Mouse (Mus musculus): ENCODE data around the gene Tnik. TPM values are rescaled to one million over a fixed set of nuclear protein-coding genes. Genes with fewer than 3 reads are reported as not detected.

The Tnik gene
- polyA plus RNA-seq, 1 experiment from 2014 or later, result 114 TPM

DNA sequence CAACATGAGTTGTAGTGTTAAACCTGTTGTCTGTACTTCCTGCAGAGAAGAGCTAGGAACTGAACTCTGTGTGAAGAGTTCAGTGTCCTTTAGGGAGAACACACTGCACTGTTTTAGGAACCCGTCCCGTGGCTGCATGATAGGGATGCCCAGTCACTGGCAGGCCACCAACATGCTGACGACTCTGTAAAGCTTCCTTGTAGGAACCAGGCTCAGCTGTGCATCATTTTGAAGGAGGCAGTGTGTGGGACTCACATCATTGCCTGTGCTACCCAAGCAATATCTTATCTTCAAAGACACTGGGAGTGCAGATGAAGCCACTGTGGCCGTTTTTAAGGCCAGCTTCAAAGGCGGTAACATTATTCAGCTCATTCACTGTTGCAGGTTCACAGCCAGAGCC is 106.7 kb downstream of the Tnik start:
- H3K27ac ChIP-seq (replicated peaks; ENCODE audit: low read depth, low read length), result no peak overlapping the region
- H3K4me2 ChIP-seq (ENCODE audit: low read length), result no peak overlapping the region
- H3K9ac ChIP-seq (replicated peaks; ENCODE audit: low read length), result no peak overlapping the region
- no peak for ATAC-seq (ENCODE audit: low FRiP score, low TSS enrichment)
- no peaks in the 10 kb centered on the region for H3K9me3 ChIP-seq (ENCODE audit: control insufficient read depth, low read length)
- WGBS, result 79% methylated on average over 5 of the region's 5 CpGs
- H3K4me3 ChIP-seq (replicated peaks; ENCODE audit: low read depth, low read length), result no peak overlapping the region
- no peak for DNase-seq
- no peaks in the 10 kb centered on the region for H3K4me1 ChIP-seq (ENCODE audit: control insufficient read depth, insufficient read depth, low read length)
- no peaks in the 10 kb centered on the region for H3K36me3 ChIP-seq (ENCODE audit: control insufficient read depth, insufficient read depth, low read length)
- no peaks in the 10 kb centered on the region for H3K27me3 ChIP-seq (ENCODE audit: control insufficient read depth, insufficient read depth, low read length)

DNA sequence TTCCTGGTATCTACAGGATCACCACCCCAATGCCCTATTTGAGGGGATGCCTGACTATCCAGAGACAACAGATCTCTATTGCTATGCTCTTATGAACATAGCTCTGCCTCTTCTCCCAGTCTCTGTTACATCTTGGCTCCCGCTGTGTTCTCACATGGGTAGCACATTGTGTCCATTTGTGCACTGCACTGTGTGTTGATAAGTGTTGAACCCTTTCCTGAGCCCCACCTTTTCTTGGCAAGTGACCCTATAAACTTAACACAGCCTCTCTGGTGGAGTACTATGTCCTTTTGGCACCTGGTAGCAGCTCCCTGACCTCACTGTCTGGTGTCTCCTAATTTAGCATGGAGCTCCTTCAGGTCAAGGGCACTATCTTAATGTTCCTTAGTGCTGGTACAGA is 108.6 kb downstream of the Tnik start:
- no peaks in the 10 kb centered on the region for H3K4me1 ChIP-seq (ENCODE audit: control insufficient read depth, insufficient read depth, low read length)
- no peak overlapping the region for H3K4me2 ChIP-seq (ENCODE audit: low read length)
- H3K27me3 ChIP-seq (ENCODE audit: control insufficient read depth, insufficient read depth, low read length), result no peaks in the 10 kb centered on the region
- H3K9ac ChIP-seq (replicated peaks; ENCODE audit: low read length), result no peak overlapping the region
- DNase-seq, result no peak
- no peak overlapping the region for H3K4me3 ChIP-seq (replicated peaks; ENCODE audit: low read depth, low read length)
- 95% methylated on average over 1 of the region's 1 CpGs for WGBS
- H3K36me3 ChIP-seq (ENCODE audit: control insufficient read depth, insufficient read depth, low read length), result no peaks in the 10 kb centered on the region
- H3K9me3 ChIP-seq (ENCODE audit: control insufficient read depth, low read length), result no peaks in the 10 kb centered on the region
- ATAC-seq (ENCODE audit: low FRiP score, low TSS enrichment), result no peak
- H3K27ac ChIP-seq (replicated peaks; ENCODE audit: low read depth, low read length), result no peak overlapping the region

DNA sequence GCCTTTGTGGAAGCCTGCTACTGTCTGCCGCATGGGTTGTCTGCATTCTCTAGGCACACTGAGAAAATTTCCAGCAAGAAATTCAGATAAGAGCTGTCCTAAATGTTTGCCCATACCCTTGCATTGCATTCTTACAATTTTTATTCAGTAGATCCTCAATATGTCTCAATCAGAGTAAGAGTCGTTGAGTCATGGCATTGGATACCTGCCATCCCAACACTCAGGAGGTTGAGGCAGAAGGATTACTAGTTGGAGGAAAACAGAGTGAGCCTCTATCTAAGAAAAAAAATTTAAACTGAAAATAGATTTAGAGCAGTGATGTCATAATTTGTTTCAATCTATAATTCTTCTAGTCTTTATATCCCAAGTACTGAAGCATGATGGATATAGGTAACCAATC is 109.4 kb downstream of the Tnik start:
- Histone ChIP-seq H3K27me3 (ENCODE audit: control insufficient read depth, insufficient read depth, low read length) (no peaks in the 10 kb centered on the region), H3K36me3 (ENCODE audit: control insufficient read depth, insufficient read depth, low read length) (no peaks in the 10 kb centered on the region), H3K9me3 (ENCODE audit: control insufficient read depth, low read length) (no peaks in the 10 kb centered on the region), H3K4me3 (replicated peaks; ENCODE audit: low read depth, low read length) (no peak overlapping the region), H3K27ac (replicated peaks; ENCODE audit: low read depth, low read length) (no peak overlapping the region), H3K4me1 (ENCODE audit: control insufficient read depth, insufficient read depth, low read length) (no peaks in the 10 kb centered on the region), H3K9ac (replicated peaks; ENCODE audit: low read length) (no peak overlapping the region), H3K4me2 (ENCODE audit: low read length) (no peak overlapping the region)
- ATAC-seq (ENCODE audit: low FRiP score, low TSS enrichment) (no peak), DNase-seq (no peak)
- 92% methylated on average over 2 of the region's 2 CpGs for WGBS

DNA sequence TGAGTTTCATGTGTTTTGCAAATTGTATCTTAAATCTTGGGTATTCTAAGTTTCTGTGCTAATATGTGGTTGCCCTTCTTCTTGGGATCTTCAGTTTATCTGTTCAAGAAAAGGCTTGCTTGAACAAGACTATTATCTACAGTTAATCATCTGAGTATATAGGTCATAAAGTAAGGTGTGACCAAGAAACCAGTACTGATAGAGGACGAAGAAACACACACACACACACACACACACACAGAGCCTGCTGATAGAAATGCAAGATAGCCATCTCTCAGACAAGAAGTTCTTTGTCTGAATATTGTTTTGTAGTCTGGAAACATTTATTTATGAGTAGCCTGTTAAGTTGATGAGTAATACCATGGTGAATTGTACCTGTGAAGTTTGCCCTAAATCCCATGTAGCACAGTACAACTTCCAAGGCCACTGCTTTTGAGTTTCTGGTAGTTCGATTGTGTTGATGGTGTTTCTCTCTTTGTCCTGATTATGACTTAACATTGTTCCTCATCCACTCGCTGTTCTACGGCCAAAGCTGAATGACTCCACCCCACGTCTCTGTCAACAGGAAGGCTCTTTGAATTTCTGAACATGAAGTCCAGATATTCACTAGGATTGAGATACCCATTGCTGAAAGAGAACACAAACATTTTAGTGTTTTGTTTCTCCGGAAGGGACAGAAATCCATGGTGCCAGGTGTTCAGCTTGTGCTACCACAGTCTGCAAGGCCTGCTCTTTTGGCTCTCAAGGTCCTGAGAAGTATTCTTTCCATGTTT is 111.9 kb downstream of the Tnik start:
- H3K4me3 ChIP-seq (replicated peaks; ENCODE audit: low read depth, low read length), result no peak overlapping the region
- no peaks in the 10 kb centered on the region for H3K4me1 ChIP-seq (ENCODE audit: control insufficient read depth, insufficient read depth, low read length)
- no peaks in the 10 kb centered on the region for H3K27me3 ChIP-seq (ENCODE audit: control insufficient read depth, insufficient read depth, low read length)
- H3K9ac ChIP-seq (replicated peaks; ENCODE audit: low read length), result no peak overlapping the region
- no peaks in the 10 kb centered on the region for H3K9me3 ChIP-seq (ENCODE audit: control insufficient read depth, low read length)
- ATAC-seq (ENCODE audit: low FRiP score, low TSS enrichment) (no peak), DNase-seq (no peak)
- H3K36me3 ChIP-seq (ENCODE audit: control insufficient read depth, insufficient read depth, low read length), result no peaks in the 10 kb centered on the region
- 94% methylated on average over 6 of the region's 6 CpGs for WGBS
- H3K4me2 ChIP-seq (ENCODE audit: low read length), result no peak overlapping the region
- no peak overlapping the region for H3K27ac ChIP-seq (replicated peaks; ENCODE audit: low read depth, low read length)

DNA sequence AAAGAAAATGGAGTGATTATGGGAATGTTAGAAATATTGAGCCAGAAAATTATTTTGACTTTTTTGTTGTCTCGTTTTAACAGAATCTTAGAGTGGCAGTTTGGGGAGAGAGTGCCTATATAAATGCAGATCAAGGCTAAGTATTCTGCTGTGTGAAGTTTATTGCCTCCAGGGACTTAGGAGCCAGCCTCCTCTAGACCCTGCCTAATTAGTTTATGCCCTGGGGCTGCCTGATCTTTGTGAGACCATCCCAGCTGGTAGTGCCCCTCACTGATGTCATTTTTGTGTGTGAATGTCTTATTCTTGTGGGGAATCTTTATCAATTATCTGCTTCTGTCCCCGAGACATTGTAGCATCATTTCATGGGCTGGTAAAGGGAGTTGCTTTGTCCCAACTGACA is 117.2 kb downstream of the Tnik start:
- H3K36me3 ChIP-seq (ENCODE audit: control insufficient read depth, insufficient read depth, low read length), result no peaks in the 10 kb centered on the region
- DNase-seq (peak; percentile 81), ATAC-seq (ENCODE audit: low FRiP score, low TSS enrichment) (peak; percentile 64; the same call in 1 of the 2 replicates)
- no peak overlapping the region for H3K9ac ChIP-seq (replicated peaks; ENCODE audit: low read length)
- H3K4me1 ChIP-seq (ENCODE audit: control insufficient read depth, insufficient read depth, low read length), result peaks cover 30% of the 10 kb centered on the region
- no peak overlapping the region for H3K4me3 ChIP-seq (replicated peaks; ENCODE audit: low read depth, low read length)
- no peak overlapping the region for H3K27ac ChIP-seq (replicated peaks; ENCODE audit: low read depth, low read length)
- no peaks in the 10 kb centered on the region for H3K9me3 ChIP-seq (ENCODE audit: control insufficient read depth, low read length)
- H3K4me2 ChIP-seq (ENCODE audit: low read length), result no peak overlapping the region
- WGBS, result 19% methylated on average over 2 of the region's 2 CpGs
- no peaks in the 10 kb centered on the region for H3K27me3 ChIP-seq (ENCODE audit: control insufficient read depth, insufficient read depth, low read length)

DNA sequence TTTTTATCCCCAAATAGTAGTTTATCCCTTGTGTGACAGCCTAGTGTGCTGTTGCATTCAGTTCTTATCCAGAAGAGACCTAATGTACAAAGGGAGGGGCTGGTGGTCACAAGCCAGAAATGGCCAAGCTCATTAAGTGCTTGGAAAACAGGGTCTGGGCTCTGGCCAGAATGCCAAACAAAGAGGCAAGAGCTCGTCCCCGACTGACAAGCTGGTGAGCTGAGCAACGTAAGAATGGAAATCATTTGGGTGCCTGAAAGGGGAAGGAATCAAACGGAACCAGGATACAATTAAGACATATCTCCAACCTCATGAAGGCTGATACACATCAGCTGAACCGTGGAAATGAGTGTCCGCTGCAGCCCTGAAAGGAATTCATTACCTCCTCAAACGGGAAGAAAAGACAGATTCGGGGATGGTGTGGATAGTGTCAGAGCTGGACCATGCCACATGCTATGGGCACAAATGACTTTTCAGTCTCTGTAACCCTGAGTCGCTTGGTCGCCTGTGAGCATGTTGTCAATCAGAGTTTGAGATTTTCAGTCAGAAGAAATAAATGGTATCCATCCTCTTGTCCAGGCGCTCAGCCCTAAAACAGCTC is 120.6 kb downstream of the Tnik start:
- DNase-seq (peak; percentile 61), ATAC-seq (ENCODE audit: low FRiP score, low TSS enrichment) (peak; percentile 51; the same call in 1 of the 2 replicates)
- H3K27me3 ChIP-seq (ENCODE audit: control insufficient read depth, insufficient read depth, low read length), result no peaks in the 10 kb centered on the region
- H3K36me3 ChIP-seq (ENCODE audit: control insufficient read depth, insufficient read depth, low read length), result no peaks in the 10 kb centered on the region
- WGBS, result 27% methylated on average over 11 of the region's 11 CpGs
- peak overlapping the region; percentile 6; the same call in 1 of the 2 replicates for H3K27ac ChIP-seq (replicated peaks; ENCODE audit: low read depth, low read length)
- H3K4me3 ChIP-seq (replicated peaks; ENCODE audit: low read depth, low read length), result no peak overlapping the region
- no peak overlapping the region; the same call in 1 of the 2 replicates for H3K4me2 ChIP-seq (ENCODE audit: low read length)
- H3K4me1 ChIP-seq (ENCODE audit: control insufficient read depth, insufficient read depth, low read length), result peaks cover 31% of the 10 kb centered on the region
- no peaks in the 10 kb centered on the region for H3K9me3 ChIP-seq (ENCODE audit: control insufficient read depth, low read length)
- H3K9ac ChIP-seq (replicated peaks; ENCODE audit: low read length), result no peak overlapping the region

DNA sequence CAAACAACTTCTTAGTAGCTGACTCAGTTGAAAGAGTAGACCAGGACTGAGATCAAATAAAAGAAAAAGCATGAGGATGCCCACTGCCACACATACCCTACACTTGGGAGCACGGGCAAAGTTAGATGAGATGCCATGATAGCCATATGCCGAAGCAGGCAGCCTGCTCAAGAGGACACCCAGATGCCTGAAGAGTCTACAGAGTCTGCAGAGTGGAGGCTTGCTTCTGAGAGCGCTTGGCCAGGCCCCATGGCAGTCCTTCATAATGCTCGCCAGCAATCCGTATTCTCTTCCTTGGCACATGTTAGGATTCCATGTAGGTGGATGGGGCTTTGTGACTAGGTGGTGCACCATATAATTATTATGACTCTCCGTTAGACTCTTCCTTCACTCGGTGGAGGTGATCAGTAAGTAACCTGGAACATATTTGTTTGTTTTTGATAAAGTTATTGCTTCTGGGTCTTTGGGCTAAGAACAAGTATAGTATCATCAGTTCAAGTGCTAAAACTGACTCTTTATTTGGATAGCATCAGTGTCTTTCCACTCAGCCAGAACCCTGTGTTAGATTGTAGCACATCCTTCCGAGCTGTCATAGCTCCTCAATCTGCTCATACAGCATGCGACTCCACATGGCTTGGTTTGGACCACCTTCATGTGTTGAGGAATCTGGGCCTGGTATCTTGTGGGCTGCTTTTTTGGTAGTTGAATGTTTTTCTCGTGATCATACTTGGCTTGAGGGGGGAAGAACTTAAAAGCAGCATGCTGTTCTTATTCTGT is 122.4 kb downstream of the Tnik start:
- no peak overlapping the region; the same call in 1 of the 2 replicates for H3K27ac ChIP-seq (replicated peaks; ENCODE audit: low read depth, low read length)
- ATAC-seq (ENCODE audit: low FRiP score, low TSS enrichment) (no peak), DNase-seq (no peak)
- H3K9me3 ChIP-seq (ENCODE audit: control insufficient read depth, low read length), result no peaks in the 10 kb centered on the region
- H3K9ac ChIP-seq (replicated peaks; ENCODE audit: low read length), result no peak overlapping the region
- no peak overlapping the region for H3K4me3 ChIP-seq (replicated peaks; ENCODE audit: low read depth, low read length)
- no peak overlapping the region for H3K4me2 ChIP-seq (ENCODE audit: low read length)
- no peaks in the 10 kb centered on the region for H3K27me3 ChIP-seq (ENCODE audit: control insufficient read depth, insufficient read depth, low read length)
- 94% methylated on average over 10 of the region's 10 CpGs for WGBS
- no peaks in the 10 kb centered on the region for H3K36me3 ChIP-seq (ENCODE audit: control insufficient read depth, insufficient read depth, low read length)
- peaks cover 31% of the 10 kb centered on the region for H3K4me1 ChIP-seq (ENCODE audit: control insufficient read depth, insufficient read depth, low read length)

DNA sequence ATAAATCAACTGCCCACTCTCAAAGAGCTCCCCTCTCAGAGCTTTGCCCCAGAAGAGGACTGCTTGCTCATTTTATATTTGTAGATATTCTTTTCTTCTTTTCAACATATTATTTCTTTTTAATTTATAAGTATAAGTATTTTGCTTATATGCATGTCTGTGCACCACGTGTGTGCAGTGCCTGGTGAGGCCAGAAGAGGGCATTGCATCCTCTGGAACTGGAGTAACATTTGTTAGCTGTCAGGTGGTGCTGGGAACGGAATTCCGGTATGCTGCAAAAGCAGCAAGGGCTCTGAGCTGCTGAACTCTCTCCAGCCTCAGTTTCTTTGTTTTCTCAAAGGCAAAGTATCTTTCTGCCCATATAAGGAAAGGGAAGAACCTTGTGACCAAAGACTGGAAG is 125.5 kb downstream of the Tnik start:
- no peak overlapping the region for H3K4me2 ChIP-seq (ENCODE audit: low read length)
- H3K27ac ChIP-seq (replicated peaks; ENCODE audit: low read depth, low read length), result no peak overlapping the region
- no peaks in the 10 kb centered on the region for H3K36me3 ChIP-seq (ENCODE audit: control insufficient read depth, insufficient read depth, low read length)
- H3K9me3 ChIP-seq (ENCODE audit: control insufficient read depth, low read length), result no peaks in the 10 kb centered on the region
- 88% methylated on average over 3 of the region's 3 CpGs for WGBS
- ATAC-seq (ENCODE audit: low FRiP score, low TSS enrichment) (no peak), DNase-seq (no peak)
- H3K9ac ChIP-seq (replicated peaks; ENCODE audit: low read length), result no peak overlapping the region
- H3K27me3 ChIP-seq (ENCODE audit: control insufficient read depth, insufficient read depth, low read length), result no peaks in the 10 kb centered on the region
- H3K4me1 ChIP-seq (ENCODE audit: control insufficient read depth, insufficient read depth, low read length), result peaks cover 18% of the 10 kb centered on the region
- H3K4me3 ChIP-seq (replicated peaks; ENCODE audit: low read depth, low read length), result no peak overlapping the region
